Mouse (Mus musculus) heart, postnatal 0 days (tissue): ENCODE data around the gene Gmfg. TPM values are rescaled to one million over a fixed set of nuclear protein-coding genes. Genes with fewer than 3 reads are reported as not detected.

Source experiments
- ATAC-seq: fragments of 200-750 bp; cut with Nextera tagmentation; 2 replicates; pipeline ENCODE4 v1.8.0; 2017; ENCODE audit warnings: low read depth, moderate number of reproducible peaks, moderate library complexity; ENCODE audit not compliant: insufficient read depth
- DNase-seq: peaks from one replicate; pipeline ENCODE4 v3.0.0-alpha.2; 2016; ENCODE audit warnings: low spot score
- H3K27ac ChIP-seq: fragments of 300-500 bp; sonication (generic); 2 replicates; pipeline ENCODE4 v1.5.1; 2014; ENCODE audit warnings: low read depth, mild to moderate bottlenecking
- H3K27me3 ChIP-seq: fragments of 300-500 bp; sonication (generic); 2 replicates; pipeline ENCODE4 v1.6.1; 2014; ENCODE audit warnings: low read length, mixed read lengths; ENCODE audit not compliant: control insufficient read depth, insufficient read depth
- H3K36me3 ChIP-seq: fragments of 300-500 bp; sonication (generic); replicated peaks from 2 replicates; pipeline ENCODE4 v1.6.1; 2014; ENCODE audit warnings: low read length, mixed read lengths; ENCODE audit not compliant: control insufficient read depth, insufficient read depth
- H3K4me1 ChIP-seq: fragments of 300-500 bp; sonication (generic); 2 replicates; pipeline ENCODE4 v1.6.1; 2014; ENCODE audit warnings: antibody characterized with exemption; ENCODE audit not compliant: control insufficient read depth, insufficient read depth
- H3K4me2 ChIP-seq: fragments of 300-500 bp; sonication (generic); 2 replicates; pipeline ENCODE4 v1.6.1; 2014; ENCODE audit warnings: low read depth, mild to moderate bottlenecking, low read length, moderate library complexity
- H3K4me3 ChIP-seq: fragments of 300-500 bp; sonication (generic); 2 replicates; pipeline ENCODE4 v1.5.1; 2014; ENCODE audit warnings: low read depth, low read length
- H3K9ac ChIP-seq: fragments of 300-500 bp; sonication (generic); replicated peaks from 2 replicates; pipeline ENCODE4 v1.6.1; 2014; ENCODE audit warnings: low read depth, low read length, mixed read lengths
- H3K9me3 ChIP-seq: fragments of 300-500 bp; sonication (generic); replicated peaks from 2 replicates; pipeline ENCODE4 v1.6.1; 2016; ENCODE audit warnings: low read length; ENCODE audit not compliant: control insufficient read depth
- CTCF ChIP-seq: IDR thresholded peaks from 2 replicates; pipeline ENCODE4 v1.5.1; 2016; ENCODE audit warnings: antibody characterized with exemption, control low read depth, low read depth
- EP300 ChIP-seq: IDR thresholded peaks from 2 replicates; pipeline ENCODE4 v1.6.1; 2016; ENCODE audit warnings: antibody characterized with exemption, low read depth
- WGBS: fragments of 180-500 bp; shearing (Covaris S2); extraction: QIAGEN DNeasy Blood & Tissue Kit; methylation state at CpG from one replicate; pipeline ENCODE4 v1.1.7; 2014; 5-methylcytosine and 5-hydroxymethylcytosine counted together
- polyA plus RNA-seq: library from polyadenylated mRNA; unstranded; fragments of >200 nt; fragmentation: Nextera tagmentation; extraction: Ambion mirVana; gene quantifications from 2 replicates; pipeline ENCODE4 v1.2.1, GENCODE M21; 2015
- total RNA-seq: library from RNA; depleted of rRNA; stranded (reverse); fragments of >200 nt; gene quantifications from 2 replicates; pipeline ENCODE4 v1.2.3, GENCODE M21; 2014; ENCODE audit warnings: low replicate concordance; rRNA removed

Gene Gmfg
- 1.5 and 3.0 TPM in 2 replicates for total RNA-seq
- 8.9 and 9.8 TPM in 2 replicates for polyA plus RNA-seq

GRCm38 (mm10) chr7:28436932-28437570, at the start of gene Gmfg:
Gene Gmfg (plus strand): TSS chr7:28437447.
- H3K4me1 ChIP-seq = peaks cover 34% of the 10 kb centered on the region
- H3K9ac ChIP-seq = peak within 1 kb of the TSS; percentile 36
- no peak for TF ChIP-seq EP300
- peak; percentile 83 for TF ChIP-seq CTCF
- H3K27me3 ChIP-seq = no peaks in the 10 kb centered on the region
- no peaks in the 10 kb centered on the region for H3K36me3 ChIP-seq
- H3K4me3 ChIP-seq = peak within 1 kb of the TSS; percentile 85
- 2% methylated on average over 16 of the region's 16 CpGs for WGBS
- ATAC-seq (peak; percentile 34), DNase-seq (peak; percentile 89)
- no peaks in the 10 kb centered on the region for H3K9me3 ChIP-seq
- peak within 1 kb of the TSS; percentile 82 for H3K27ac ChIP-seq
- peak within 1 kb of the TSS; percentile 74 for H3K4me2 ChIP-seq

- Histone ChIP-seq H3K4me3 (no peak overlapping the region), H3K36me3 (peaks cover 43% of the 10 kb centered on the region), H3K4me2 (no peak overlapping the region), H3K4me1 (peaks cover 12% of the 10 kb centered on the region), H3K27me3 (no peaks in the 10 kb centered on the region), H3K9me3 (no peaks in the 10 kb centered on the region), H3K27ac (no peak overlapping the region), H3K9ac (no peak overlapping the region)
- TF ChIP-seq EP300 (no peak), CTCF (no peak)
- no peak for ATAC-seq
- no peak for DNase-seq
- WGBS = 95% methylated on average over 3 of the region's 3 CpGs
Observed at GRCm38 (mm10) chr7:28390331-28390730, 46.9 kb upstream of the Gmfg start.

GRCm38 (mm10) chr7:28392429-28393271, 44.6 kb upstream of the Gmfg start, which contains the start of the genes Med29 and Paf1:
Gene Med29 (minus strand): TSS chr7:28392708.
Gene Paf1 (plus strand): TSS chr7:28392951.
- Histone ChIP-seq H3K4me3 (peak within 1 kb of the TSS; percentile 80), H3K4me2 (peak within 1 kb of the TSS; percentile 91), H3K27ac (peak within 1 kb of the TSS; percentile 79), H3K4me1 (peaks cover 12% of the 10 kb centered on the region), H3K27me3 (no peaks in the 10 kb centered on the region), H3K36me3 (peaks cover 52% of the 10 kb centered on the region), H3K9me3 (no peaks in the 10 kb centered on the region), H3K9ac (peak within 1 kb of the TSS; percentile 87)
- ATAC-seq (peak; percentile 97), DNase-seq (peak; percentile 99)
- WGBS = under 1% methylated on average over 58 of the region's 58 CpGs
- TF ChIP-seq EP300 (no peak), CTCF (no peak)

- H3K27ac ChIP-seq = peak overlapping the region; percentile 79
- H3K4me3 ChIP-seq = peak overlapping the region; percentile 80
- peak overlapping the region; percentile 84 for H3K4me2 ChIP-seq
- no peak for ATAC-seq
- no peaks in the 10 kb centered on the region for H3K9me3 ChIP-seq
- 3% methylated on average over 22 of the region's 22 CpGs for WGBS
- no peaks in the 10 kb centered on the region for H3K27me3 ChIP-seq
- peaks cover 56% of the 10 kb centered on the region for H3K36me3 ChIP-seq
- TF ChIP-seq EP300 (no peak), CTCF (no peak)
- no peak for DNase-seq
- peak overlapping the region; percentile 77 for H3K9ac ChIP-seq
- H3K4me1 ChIP-seq = peaks cover 12% of the 10 kb centered on the region
Observed at GRCm38 (mm10) chr7:28393272-28393951, 43.8 kb upstream of the Gmfg start.

- H3K9me3 ChIP-seq = no peaks in the 10 kb centered on the region
- H3K36me3 ChIP-seq = peaks cover 48% of the 10 kb centered on the region
- no peak overlapping the region for H3K4me2 ChIP-seq
- WGBS = 97% methylated on average over 4 of the region's 4 CpGs
- ATAC-seq = no peak
- peaks cover 12% of the 10 kb centered on the region for H3K4me1 ChIP-seq
- no peak for TF ChIP-seq CTCF
- TF ChIP-seq EP300 = no peak
- H3K9ac ChIP-seq = no peak overlapping the region
- no peak for DNase-seq
- H3K27me3 ChIP-seq = no peaks in the 10 kb centered on the region
- no peak overlapping the region for H3K4me3 ChIP-seq
- H3K27ac ChIP-seq = no peak overlapping the region
Observed at GRCm38 (mm10) chr7:28395425-28395824, 41.8 kb upstream of the Gmfg start.
